Mouse (Mus musculus) myocyte (in vitro differentiated cells): Measurements from ENCODE around the gene Nlrc4. TPM values are rescaled to one million over a fixed set of nuclear protein-coding genes. Genes with fewer than 3 reads are reported as not detected.
"Not testable (repeated sequence)": the region's sequence is repeated elsewhere in the genome, so short reads cannot be mapped to it uniquely, and the experiment has no call there.

ENCODE experiments used
- H3K27me3 ChIP-seq: one replicate; pipeline ENCODE4 v1.6.1; 2011; ENCODE audit not compliant: control insufficient read depth, insufficient read depth, insufficient read length
- H3K36me3 ChIP-seq: one replicate; pipeline ENCODE4 v1.6.1; 2011; ENCODE audit not compliant: control insufficient read depth, insufficient read depth
- H3K4me2 ChIP-seq: one replicate; pipeline ENCODE4 v1.6.1; 2011; ENCODE audit warnings: low read depth, control low read depth
- H3K4me3 ChIP-seq: one replicate; pipeline ENCODE4 v1.5.1; 2011; ENCODE audit warnings: mild to moderate bottlenecking, control low read depth, moderate library complexity
- H3K79me2 ChIP-seq: one replicate; pipeline ENCODE4 v1.6.1; 2011; ENCODE audit not compliant: control insufficient read depth, insufficient read depth
- H3ac ChIP-seq: one replicate; pipeline ENCODE4 v1.6.1; 2011; ENCODE audit not compliant: control insufficient read depth, insufficient read length
- CEBPB ChIP-seq: IDR thresholded peaks from 2 replicates; pipeline ENCODE4 v1.6.1; 2011; ENCODE audit warnings: mild to moderate bottlenecking, moderate library complexity; ENCODE audit not compliant: poor library complexity, insufficient read depth, severe bottlenecking
- E2F4 ChIP-seq: IDR thresholded peaks from one replicate; pipeline ENCODE4 v1.6.1; 2011; ENCODE audit warnings: mild to moderate bottlenecking, control low read depth, moderate library complexity; ENCODE audit not compliant: insufficient read depth
- MAX ChIP-seq: IDR thresholded peaks from one replicate; pipeline ENCODE4 v1.6.1; 2011; ENCODE audit warnings: low read depth, mild to moderate bottlenecking, control low read depth
- MYOD1 ChIP-seq, 3 experiments: IDR thresholded peaks; one replicate each; pipeline ENCODE4 v1.6.1; 2011; ENCODE audit warnings: control low read depth in 2 of 3, low read depth in 2 of 3, mild to moderate bottlenecking in 2 of 3, moderate library complexity in 1 of 3; ENCODE audit not compliant: insufficient read length in 2 of 3, control insufficient read depth in 1 of 3
- MYOG ChIP-seq, 3 experiments: IDR thresholded peaks; one replicate each; pipeline ENCODE4 v1.6.1; 2011; ENCODE audit warnings: control low read depth in 2 of 3, low read depth in 2 of 3, mild to moderate bottlenecking in 2 of 3; ENCODE audit not compliant: insufficient read length in 2 of 3, control insufficient read depth in 1 of 3, insufficient read depth in 1 of 3
- POLR2A ChIP-seq: IDR thresholded peaks from one replicate; pipeline ENCODE4 v1.6.1; 2011; ENCODE audit warnings: low read depth, mild to moderate bottlenecking, control low read depth, moderate library complexity; ENCODE audit not compliant: insufficient read length
- POLR2AphosphoS2 ChIP-seq: IDR thresholded peaks from one replicate; pipeline ENCODE4 v1.6.1; 2011; ENCODE audit warnings: low read depth, control low read depth; ENCODE audit not compliant: insufficient read length
- REST ChIP-seq: IDR thresholded peaks from one replicate; pipeline ENCODE4 v1.6.1; 2011; ENCODE audit warnings: mild to moderate bottlenecking, control low read depth, moderate library complexity; ENCODE audit not compliant: insufficient read depth, insufficient read length
- SRF ChIP-seq: IDR thresholded peaks from one replicate; pipeline ENCODE4 v1.6.1; 2011; ENCODE audit warnings: low read depth; ENCODE audit not compliant: control insufficient read depth, insufficient read length
- TCF12 ChIP-seq: IDR thresholded peaks from one replicate; pipeline ENCODE4 v1.6.1; 2011; ENCODE audit warnings: mild to moderate bottlenecking, control low read depth; ENCODE audit not compliant: poor library complexity, insufficient read depth, severe bottlenecking
- TCF3 ChIP-seq: IDR thresholded peaks from one replicate; pipeline ENCODE4 v1.6.1; 2011; ENCODE audit warnings: low read depth, control low read depth; ENCODE audit not compliant: insufficient read length
- USF1 ChIP-seq: IDR thresholded peaks from one replicate; pipeline ENCODE4 v1.6.1; 2011; ENCODE audit warnings: low read depth, mild to moderate bottlenecking, control low read depth, moderate library complexity
- polyA plus RNA-seq: library from polyadenylated mRNA; unstranded; fragments of >200 nt; fragmentation: generic; extraction: Trizol; gene quantifications from one replicate; pipeline ENCODE4 v1.2.1, GENCODE M21; 2012; ENCODE audit warnings: missing spikeins

Gene Nlrc4
- polyA plus RNA-seq, 1 experiment = 0.01 TPM

DNA sequence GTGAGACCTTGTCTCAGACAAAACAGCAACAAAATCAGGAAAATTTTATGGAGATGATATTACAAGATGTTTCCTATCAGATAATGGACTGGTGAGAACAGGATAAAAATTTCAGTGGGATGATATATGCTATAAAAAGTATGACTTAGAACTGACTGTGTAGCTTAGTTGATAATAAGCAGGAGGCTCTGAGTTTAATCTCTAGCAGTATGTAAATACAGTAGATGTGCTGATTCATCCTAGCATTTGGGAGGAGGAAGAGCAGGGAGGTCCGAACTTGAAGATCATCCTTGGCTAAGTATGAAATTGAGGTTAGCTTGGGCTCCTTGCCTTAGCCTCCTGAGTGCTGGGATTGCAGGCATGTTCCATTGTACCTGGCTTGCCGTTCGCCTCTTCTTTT is 32.6 kb upstream of the Nlrc4 start:
- Histone ChIP-seq H3K79me2 (peaks cover 21% of the 10 kb centered on the region), H3K4me3 (no peak overlapping the region), H3K36me3 (peaks cover 31% of the 10 kb centered on the region), H3K4me2 (no peak overlapping the region), H3K27me3 (no peaks in the 10 kb centered on the region), H3ac (no peak overlapping the region)
- TF ChIP-seq TCF12 = no peak
- no peak for TF ChIP-seq USF1
- TF ChIP-seq MYOG (IDR thresholded peaks at IDR 0.05; ENCODE audit: control insufficient read depth in 1 of 3, insufficient read depth in 1 of 3, insufficient read length in 2 of 3, low read depth in 2 of 3) = no peak
- TF ChIP-seq E2F4 = no peak
- TF ChIP-seq MAX = no peak
- no peak for TF ChIP-seq REST
- no peak for TF ChIP-seq CEBPB
- TF ChIP-seq POLR2AphosphoS2 = no peak
- TF ChIP-seq SRF = no peak

GRCm38 (mm10) chr17:74489901-74490220 is 30.9 kb upstream of the Nlrc4 start:
- peak overlapping the region; percentile 82 for H3K4me2 ChIP-seq
- H3K79me2 ChIP-seq = peaks cover 21% of the 10 kb centered on the region
- H3K36me3 ChIP-seq = peaks cover 20% of the 10 kb centered on the region
- H3K27me3 ChIP-seq = no peaks in the 10 kb centered on the region
- peak overlapping the region; percentile 41 for H3K4me3 ChIP-seq
- H3ac ChIP-seq = peak overlapping the region; percentile 92
- TF ChIP-seq POLR2AphosphoS2 = no peak
- no peak for TF ChIP-seq POLR2A
- TF ChIP-seq REST = no peak
- no peak for TF ChIP-seq CEBPB
- TF ChIP-seq USF1 = no peak
- TF ChIP-seq MAX = no peak
- no peak for TF ChIP-seq TCF12
- no peak for TF ChIP-seq E2F4
- TF ChIP-seq MYOD1 (IDR thresholded peaks at IDR 0.05; ENCODE audit: control insufficient read depth in 1 of 3, insufficient read length in 2 of 3, low read depth in 2 of 3) = no peak
- no peak for TF ChIP-seq MYOG (IDR thresholded peaks at IDR 0.05; ENCODE audit: control insufficient read depth in 1 of 3, insufficient read depth in 1 of 3, insufficient read length in 2 of 3, low read depth in 2 of 3)
- TF ChIP-seq TCF3 = no peak

DNA sequence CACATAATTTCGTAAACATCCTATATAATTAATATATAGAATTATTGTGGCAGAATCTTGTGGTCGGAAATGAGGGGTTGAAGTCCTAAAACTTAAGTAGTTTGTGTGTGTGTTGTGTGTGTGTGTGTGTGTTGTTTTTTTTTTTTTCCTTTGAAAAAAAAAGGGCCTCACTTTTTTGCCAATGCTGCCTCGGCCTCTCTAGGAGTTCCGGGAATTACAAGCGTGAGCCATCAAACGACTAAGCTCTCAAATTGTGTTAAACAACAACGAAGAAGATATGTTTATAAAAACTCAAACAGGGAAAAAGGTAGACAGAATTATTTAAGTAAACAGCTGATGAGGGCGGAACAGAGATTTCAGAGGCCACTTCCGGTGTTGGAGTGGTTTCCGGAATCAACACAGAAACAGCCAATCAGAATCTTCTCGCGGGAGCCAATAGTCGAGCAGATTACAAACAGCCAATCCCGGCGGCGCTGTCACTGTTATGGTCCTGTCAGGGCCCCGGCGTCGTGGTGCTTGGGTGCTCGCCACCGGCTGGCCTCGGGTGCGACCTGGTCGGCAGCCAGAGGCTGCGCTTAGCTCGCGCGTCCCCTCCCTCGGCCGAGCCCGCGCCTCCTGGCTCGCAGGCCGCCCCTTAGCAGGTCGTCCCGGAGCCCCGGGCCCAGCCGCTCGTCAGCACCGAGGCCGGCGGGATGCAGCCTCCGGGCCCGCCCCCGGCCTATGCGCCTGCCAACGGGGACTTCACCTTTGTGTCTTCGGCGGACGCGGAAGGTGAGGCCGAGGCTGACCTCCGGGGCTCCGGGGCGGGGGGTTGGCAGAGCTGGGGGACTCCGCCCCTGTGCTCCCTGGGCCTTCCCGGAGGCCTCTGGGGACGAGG is 30.3 kb upstream of the Nlrc4 start, which contains the start of gene Yipf4:
TSS of gene Yipf4 (plus strand) at position 470 of the 877 bp plus-strand sequence.
- Histone ChIP-seq H3ac (peak within 1 kb of the TSS; percentile 92), H3K36me3 (peaks cover 15% of the 10 kb centered on the region), H3K27me3 (no peaks in the 10 kb centered on the region), H3K79me2 (peaks cover 21% of the 10 kb centered on the region), H3K4me3 (peak within 1 kb of the TSS; percentile 41), H3K4me2 (peak within 1 kb of the TSS; percentile 82)
- TF ChIP-seq TCF3 = no peak
- TF ChIP-seq MAX = no peak
- TF ChIP-seq MYOD1 (IDR thresholded peaks at IDR 0.05; ENCODE audit: control insufficient read depth in 1 of 3, insufficient read length in 2 of 3, low read depth in 2 of 3) = no peak
- peak; percentile 85 for TF ChIP-seq POLR2AphosphoS2
- TF ChIP-seq SRF = peak; percentile 45
- no peak for TF ChIP-seq REST
- TF ChIP-seq POLR2A = peak; percentile 88
- TF ChIP-seq MYOG (IDR thresholded peaks at IDR 0.05; ENCODE audit: control insufficient read depth in 1 of 3, insufficient read depth in 1 of 3, insufficient read length in 2 of 3, low read depth in 2 of 3) = no peak
- no peak for TF ChIP-seq CEBPB

DNA sequence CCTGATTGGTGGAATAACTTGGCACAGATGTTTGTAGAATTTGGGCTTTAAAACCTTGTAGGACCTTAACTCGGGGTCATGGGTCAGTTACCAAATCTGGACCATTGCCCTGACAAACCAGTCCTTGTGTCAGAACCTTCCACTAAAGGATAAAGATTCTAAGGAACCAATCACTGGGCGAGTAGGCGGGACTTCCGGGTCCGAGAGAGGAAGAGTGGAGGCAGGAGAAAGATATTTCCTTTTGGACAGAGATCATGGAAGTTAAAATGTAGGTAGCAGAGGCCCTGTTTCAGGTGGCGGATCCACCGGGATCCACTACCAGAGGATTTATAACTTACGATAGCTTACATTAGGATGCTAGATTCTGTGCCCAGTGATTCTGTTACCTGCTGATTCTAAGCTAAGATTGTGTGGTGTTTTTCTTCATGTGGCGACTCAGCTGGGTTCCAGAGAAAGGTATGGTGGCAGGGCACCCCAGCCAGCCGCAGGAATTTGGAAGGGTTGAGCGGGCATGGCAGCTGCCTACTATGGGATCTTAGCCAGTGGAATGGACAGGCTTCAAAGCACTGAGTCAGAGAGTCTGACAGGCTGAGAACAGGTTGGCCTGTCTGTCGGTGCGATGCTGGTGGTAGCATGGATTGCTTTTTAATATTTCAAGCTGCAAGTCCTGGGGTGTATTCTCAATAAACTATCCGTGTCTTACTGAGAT is 21.6 kb upstream of the Nlrc4 start:
- H3K27me3 ChIP-seq = no peaks in the 10 kb centered on the region
- H3K4me2 ChIP-seq = peak overlapping the region; percentile 15
- no peaks in the 10 kb centered on the region for H3K79me2 ChIP-seq
- TF ChIP-seq SRF (no peak), MYOG (IDR thresholded peaks at IDR 0.05; ENCODE audit: control insufficient read depth in 1 of 3, insufficient read depth in 1 of 3, insufficient read length in 2 of 3, low read depth in 2 of 3) (peak in 2 of 3 experiments; percentile 48 to 64), TCF12 (no peak), MYOD1 (IDR thresholded peaks at IDR 0.05; ENCODE audit: control insufficient read depth in 1 of 3, insufficient read length in 2 of 3, low read depth in 2 of 3) (peak; percentile 16 to 76 (median 70)), POLR2AphosphoS2 (no peak), E2F4 (no peak), MAX (no peak), POLR2A (no peak)
- H3K4me3 ChIP-seq = no peak overlapping the region
- no peaks in the 10 kb centered on the region for H3K36me3 ChIP-seq
- H3ac ChIP-seq = no peak overlapping the region

GRCm38 (mm10) chr17:74470133-74470532 is 11.2 kb upstream of the Nlrc4 start:
- H3K36me3 ChIP-seq, H3K27me3 ChIP-seq, H3K4me3 ChIP-seq, H3K4me2 ChIP-seq, H3ac ChIP-seq, H3K79me2 ChIP-seq: not testable (repeated sequence)

- H3K36me3 ChIP-seq, H3K4me3 ChIP-seq, H3K79me2 ChIP-seq, H3K4me2 ChIP-seq, H3ac ChIP-seq, H3K27me3 ChIP-seq: not testable (repeated sequence)
Observed at GRCm38 (mm10) chr17:74467981-74468380, 9.0 kb upstream of the Nlrc4 start.
